Mouse (Mus musculus) heart, embryonic 13.5 days (tissue): ENCODE measurements around the gene Anxa9. TPM values are rescaled to one million over a fixed set of nuclear protein-coding genes. Genes with fewer than 3 reads are reported as not detected.

Source experiments
- ATAC-seq: fragments of 200-750 bp; cut with Nextera tagmentation; 2 replicates; pipeline ENCODE4 v1.8.0; 2017; ENCODE audit warnings: moderate TSS enrichment; ENCODE audit not compliant: insufficient number of reproducible peaks, low FRiP score, low TSS enrichment; ENCODE audit errors: extremely low read depth
- H3K27ac ChIP-seq: fragments of 300-500 bp; sonication (generic); replicated peaks from 2 replicates; pipeline ENCODE4 v1.5.1; 2015; ENCODE audit warnings: moderate library complexity, mild to moderate bottlenecking, inconsistent platforms
- H3K27me3 ChIP-seq: fragments of 300-500 bp; sonication (generic); replicated peaks from 2 replicates; pipeline ENCODE4 v1.6.1; 2015; ENCODE audit warnings: mild to moderate bottlenecking, inconsistent platforms
- H3K36me3 ChIP-seq: fragments of 300-500 bp; sonication (generic); 2 replicates; pipeline ENCODE4 v1.6.1; 2015; ENCODE audit warnings: mild to moderate bottlenecking, inconsistent platforms
- H3K4me1 ChIP-seq: fragments of 300-500 bp; sonication (generic); 2 replicates; pipeline ENCODE4 v1.6.1; 2015; ENCODE audit warnings: inconsistent platforms
- H3K4me2 ChIP-seq: fragments of 300-500 bp; sonication (generic); 2 replicates; pipeline ENCODE4 v1.6.1; 2015; ENCODE audit warnings: inconsistent platforms, mild to moderate bottlenecking, moderate library complexity
- H3K4me3 ChIP-seq: fragments of 300-500 bp; sonication (generic); 2 replicates; pipeline ENCODE4 v1.5.1; 2015; ENCODE audit warnings: moderate library complexity, mild to moderate bottlenecking, inconsistent platforms
- H3K9ac ChIP-seq: fragments of 300-500 bp; sonication (generic); 2 replicates; pipeline ENCODE4 v1.6.1; 2015; ENCODE audit warnings: inconsistent platforms, mild to moderate bottlenecking, moderate library complexity
- H3K9me3 ChIP-seq: fragments of 300-500 bp; sonication (generic); 2 replicates; pipeline ENCODE4 v1.6.1; 2016; ENCODE audit warnings: inconsistent platforms
- WGBS: fragments of 180-500 bp; shearing (Covaris S2); methylation state at CpG from one replicate; pipeline ENCODE4 v1.1.7; 2015; ENCODE audit warnings: mixed read lengths; 5-methylcytosine and 5-hydroxymethylcytosine counted together
- polyA plus RNA-seq: library from polyadenylated mRNA; unstranded; fragments of >200 nt; fragmentation: Nextera tagmentation; extraction: Ambion mirVana; gene quantifications from 2 replicates; pipeline ENCODE4 v1.2.1, GENCODE M21; 2015

Anxa9 gene
- polyA plus RNA-seq, 1 experiment from 2014 or later, result 0.90 TPM

DNA sequence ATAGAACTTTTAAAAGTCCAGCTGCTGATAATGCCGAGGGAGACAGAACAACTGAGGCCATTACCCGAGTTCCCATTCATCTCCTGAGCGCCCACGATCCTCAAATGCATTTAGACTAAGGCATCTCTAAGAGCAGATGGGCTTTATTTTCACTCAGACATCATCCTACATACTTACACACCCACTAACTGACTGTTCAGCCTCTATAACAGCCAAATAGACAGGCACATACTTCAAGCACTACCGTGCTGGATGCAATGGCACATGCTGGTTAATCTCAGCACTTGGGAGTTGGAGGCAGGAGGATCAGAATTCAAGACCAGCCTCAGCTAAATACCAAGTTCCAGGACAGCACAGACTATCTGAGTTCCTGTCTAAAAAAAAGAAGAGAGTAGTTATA is 37.2 kb downstream of the Anxa9 start:
- Histone ChIP-seq H3K36me3 (peaks cover 52% of the 10 kb centered on the region), H3K27ac (no peak overlapping the region), H3K9ac (no peak overlapping the region), H3K4me3 (no peak overlapping the region), H3K9me3 (no peaks in the 10 kb centered on the region), H3K27me3 (no peaks in the 10 kb centered on the region), H3K4me2 (no peak overlapping the region), H3K4me1 (peaks cover 26% of the 10 kb centered on the region)
- WGBS, result 77% methylated on average over 5 of the region's 5 CpGs
- ATAC-seq, result no peak

DNA sequence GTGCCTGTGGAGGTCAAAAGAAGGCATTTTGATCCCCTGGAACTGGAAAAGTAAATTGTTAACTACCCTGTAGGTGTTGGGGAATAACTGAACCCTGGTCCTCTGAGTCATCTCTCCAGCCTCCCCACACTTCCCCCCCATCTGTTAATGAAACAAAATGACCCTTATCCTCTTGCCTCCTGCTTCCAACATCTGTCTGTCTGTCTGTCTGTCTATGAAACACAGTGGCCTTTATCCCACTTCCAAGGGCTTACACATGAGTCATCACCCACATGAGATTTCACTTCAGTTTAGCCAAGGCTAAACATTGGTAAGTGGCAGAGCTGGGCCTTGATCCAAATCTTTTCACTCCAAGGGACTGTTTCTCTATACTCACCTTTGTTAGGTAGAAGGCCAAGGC is 39.1 kb downstream of the Anxa9 start:
- H3K4me1 ChIP-seq, result peaks cover 16% of the 10 kb centered on the region
- no peak overlapping the region for H3K4me3 ChIP-seq

DNA sequence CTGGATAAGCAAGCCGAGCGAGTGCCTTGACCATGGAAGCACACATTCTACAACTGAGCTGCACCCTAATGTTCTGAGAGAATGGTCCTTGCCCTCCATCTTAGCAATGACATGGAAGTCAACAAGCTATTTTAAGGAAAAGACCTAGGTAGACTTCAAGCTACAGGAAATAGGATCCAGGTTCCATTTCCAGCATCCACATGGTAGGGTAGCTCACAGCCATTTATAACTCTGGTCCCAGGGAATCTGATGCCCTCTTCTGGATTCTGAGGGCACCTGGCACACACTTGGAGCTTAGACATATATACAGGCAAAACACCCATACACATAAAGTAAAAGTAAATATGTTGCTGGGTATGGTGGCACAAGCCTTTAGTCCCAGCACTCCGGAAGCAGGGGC is 40.9 kb downstream of the Anxa9 start:
- no peak for ATAC-seq
- WGBS, result 91% methylated on average over 3 of the region's 3 CpGs
- H3K36me3 ChIP-seq, result peaks cover 81% of the 10 kb centered on the region

More for the DNA sequence above, 39.1 kb downstream of the Anxa9 start:
- Histone ChIP-seq H3K4me2 (no peak overlapping the region), H3K27me3 (no peaks in the 10 kb centered on the region), H3K27ac (no peak overlapping the region), H3K9me3 (no peaks in the 10 kb centered on the region), H3K36me3 (peaks cover 67% of the 10 kb centered on the region), H3K9ac (no peak overlapping the region)
- no peak for ATAC-seq

DNA sequence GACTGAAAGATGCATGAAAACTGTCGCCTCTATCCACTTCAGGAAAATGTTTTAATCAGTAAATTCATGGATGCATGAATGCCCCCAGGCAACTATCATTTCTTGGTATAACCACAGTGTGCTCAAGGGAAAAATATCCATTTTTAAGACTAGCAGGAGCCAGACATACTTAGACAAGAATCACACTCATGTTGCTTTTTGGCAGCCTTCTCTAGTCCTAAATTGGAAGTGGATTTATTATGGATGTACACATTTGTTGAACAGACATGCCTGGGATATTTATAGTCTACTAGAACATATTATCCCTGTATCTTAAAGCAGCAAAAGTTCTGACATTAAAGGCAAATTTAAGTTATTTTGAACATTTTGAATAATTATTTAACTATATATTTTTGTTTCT is 42.3 kb downstream of the Anxa9 start:
- WGBS, result 69% methylated on average over 1 of the region's 1 CpGs
- no peaks in the 10 kb centered on the region for H3K27me3 ChIP-seq
- H3K9ac ChIP-seq, result no peak overlapping the region
- H3K9me3 ChIP-seq, result no peaks in the 10 kb centered on the region
- H3K36me3 ChIP-seq, result peaks cover 93% of the 10 kb centered on the region
- ATAC-seq, result no peak
- H3K27ac ChIP-seq, result no peak overlapping the region
- no peak overlapping the region for H3K4me3 ChIP-seq
- H3K4me1 ChIP-seq, result peaks cover 7% of the 10 kb centered on the region; the same call in 1 of the 2 replicates
- H3K4me2 ChIP-seq, result no peak overlapping the region

More for the DNA sequence above, 40.9 kb downstream of the Anxa9 start:
- Histone ChIP-seq H3K4me1 (peaks cover 15% of the 10 kb centered on the region), H3K4me3 (no peak overlapping the region), H3K9ac (no peak overlapping the region), H3K4me2 (no peak overlapping the region), H3K9me3 (no peaks in the 10 kb centered on the region), H3K27me3 (no peaks in the 10 kb centered on the region), H3K27ac (no peak overlapping the region)

DNA sequence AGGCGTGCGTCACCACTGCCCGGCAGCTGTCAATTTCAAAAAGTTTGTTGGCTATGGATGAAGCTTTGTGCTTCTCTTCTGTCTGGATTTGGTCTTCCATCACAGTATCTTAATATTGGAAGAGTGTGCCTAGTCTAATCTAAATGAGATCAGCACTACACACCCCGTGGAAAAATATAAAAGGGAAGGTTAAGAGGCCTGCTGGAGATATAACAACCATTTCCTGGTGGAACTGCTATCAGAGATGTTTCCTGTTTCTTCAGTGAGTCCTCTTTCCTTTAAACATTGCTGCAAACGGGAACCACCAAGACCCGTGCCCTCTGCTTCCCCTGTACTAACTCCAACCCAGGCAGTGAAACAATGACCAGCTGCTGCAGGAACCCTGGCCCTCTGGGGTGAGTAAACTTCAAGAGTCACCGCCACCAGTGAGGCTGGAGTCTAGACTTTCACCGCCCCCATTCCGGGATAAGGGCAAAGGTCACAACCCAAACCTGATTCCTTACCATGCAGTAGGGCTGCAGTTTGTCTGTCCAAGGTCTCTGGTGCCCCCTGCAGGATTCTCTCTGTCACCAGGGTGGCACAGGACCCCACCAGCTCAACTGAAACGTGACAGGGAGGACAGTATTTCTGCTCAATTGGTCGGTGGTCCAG is 43.8 kb downstream of the Anxa9 start:
- 48% methylated on average over 11 of the region's 11 CpGs for WGBS
- ATAC-seq, result no peak
- Histone ChIP-seq H3K4me3 (no peak overlapping the region), H3K9me3 (no peaks in the 10 kb centered on the region), H3K27me3 (no peaks in the 10 kb centered on the region), H3K4me1 (no peaks in the 10 kb centered on the region), H3K4me2 (no peak overlapping the region), H3K9ac (no peak overlapping the region), H3K36me3 (peaks cover 95% of the 10 kb centered on the region), H3K27ac (no peak overlapping the region; the same call in 1 of the 2 replicates)

DNA sequence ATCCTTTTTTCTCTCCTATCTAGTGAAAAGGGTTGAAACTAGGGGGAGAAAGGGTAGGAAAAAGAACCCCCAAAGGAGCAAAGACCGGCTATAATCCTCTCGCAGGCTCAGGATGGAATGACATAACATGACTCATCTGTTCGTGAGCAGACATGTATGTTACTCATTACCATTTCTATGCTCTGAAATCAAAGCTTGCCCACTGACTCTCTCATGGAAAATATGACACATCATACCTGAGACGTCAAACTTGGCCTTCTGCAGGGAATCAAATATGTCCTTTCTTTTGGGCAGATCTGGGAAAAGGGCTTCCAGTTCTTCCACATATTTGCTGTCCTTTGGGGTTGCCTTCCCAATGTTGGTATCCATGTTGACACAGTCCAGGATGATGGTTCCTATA is 45.0 kb downstream of the Anxa9 start:
- H3K4me3 ChIP-seq, result no peak overlapping the region
- ATAC-seq, result no peak
- 82% methylated on average over 4 of the region's 4 CpGs for WGBS

DNA sequence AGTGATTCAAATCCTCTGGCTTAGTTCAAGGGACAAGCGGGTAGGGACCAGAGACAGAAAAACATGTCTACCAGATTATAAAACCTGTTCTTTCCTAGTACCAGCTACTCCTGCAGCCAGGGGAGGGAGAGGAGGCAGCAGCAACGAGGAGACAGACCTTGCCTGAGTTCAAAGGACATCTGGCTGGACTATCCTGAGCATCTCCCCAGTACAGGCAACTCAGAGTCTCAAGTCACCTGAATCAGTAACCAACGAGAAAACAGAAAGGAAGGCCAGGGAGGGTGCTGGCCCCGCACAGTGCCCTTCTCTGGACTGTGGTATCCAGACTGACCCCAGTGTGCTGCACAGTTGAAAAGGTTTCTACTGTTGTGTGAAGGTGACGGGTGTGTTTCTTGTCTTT is 50.0 kb downstream of the Anxa9 start:
- H3K9ac ChIP-seq, result no peak overlapping the region
- no peak overlapping the region for H3K4me2 ChIP-seq
- H3K9me3 ChIP-seq, result no peaks in the 10 kb centered on the region
- H3K4me3 ChIP-seq, result no peak overlapping the region
- no peak overlapping the region for H3K27ac ChIP-seq
- no peak for ATAC-seq
- peaks cover 99% of the 10 kb centered on the region for H3K36me3 ChIP-seq
- H3K4me1 ChIP-seq, result no peaks in the 10 kb centered on the region
- no peaks in the 10 kb centered on the region for H3K27me3 ChIP-seq
- 78% methylated on average over 5 of the region's 5 CpGs for WGBS

More for the DNA sequence above, 45.0 kb downstream of the Anxa9 start:
- no peak overlapping the region for H3K4me2 ChIP-seq
- no peaks in the 10 kb centered on the region for H3K9me3 ChIP-seq
- H3K27ac ChIP-seq, result no peak overlapping the region
- no peak overlapping the region for H3K9ac ChIP-seq
- peaks cover 95% of the 10 kb centered on the region for H3K36me3 ChIP-seq
- no peaks in the 10 kb centered on the region for H3K4me1 ChIP-seq
- H3K27me3 ChIP-seq, result no peaks in the 10 kb centered on the region

DNA sequence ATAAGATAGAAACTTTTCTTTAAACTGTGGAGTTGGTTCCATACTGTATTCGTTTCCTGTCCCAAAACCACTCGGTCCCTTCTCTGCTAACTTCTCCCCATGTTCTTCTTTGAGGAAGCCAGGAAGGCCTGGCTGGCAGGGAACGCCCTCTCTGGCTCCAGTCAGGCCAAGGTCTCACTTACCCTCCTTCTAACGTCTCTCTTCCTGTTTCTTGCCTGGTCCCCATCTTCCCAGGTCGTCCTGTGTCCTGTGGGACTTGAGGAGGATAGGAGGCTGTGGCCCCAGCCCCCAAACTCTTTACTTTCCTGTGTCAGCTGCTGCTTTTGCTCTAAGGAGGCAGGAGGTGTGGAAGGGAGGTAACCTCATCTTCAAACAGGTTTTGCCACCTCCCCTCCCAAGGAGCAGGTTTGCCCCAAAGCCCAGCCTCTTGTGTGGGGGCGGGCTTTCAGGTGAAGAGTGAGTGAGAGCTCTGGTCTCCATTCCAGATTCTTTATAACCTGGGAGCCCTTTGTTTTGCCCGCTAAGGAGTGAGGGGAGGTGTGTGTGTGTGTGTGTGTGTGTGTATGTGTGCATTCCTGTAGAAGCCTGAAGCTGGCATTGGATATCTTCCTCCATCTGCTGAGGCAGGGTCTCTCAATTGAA is 56.1 kb downstream of the Anxa9 start, which contains the start of gene Bnipl:
Bnipl (minus strand) TSS at position 411 of the 642 bp plus-strand sequence.
- Histone ChIP-seq H3K9ac (no peak within 1 kb of the TSS), H3K4me2 (no peak within 1 kb of the TSS), H3K36me3 (peaks cover 39% of the 10 kb centered on the region), H3K4me1 (no peaks in the 10 kb centered on the region), H3K9me3 (no peaks in the 10 kb centered on the region), H3K27ac (no peak within 1 kb of the TSS), H3K4me3 (no peak within 1 kb of the TSS), H3K27me3 (no peaks in the 10 kb centered on the region)
- no peak for ATAC-seq
- 47% methylated on average over 7 of the region's 7 CpGs for WGBS

DNA sequence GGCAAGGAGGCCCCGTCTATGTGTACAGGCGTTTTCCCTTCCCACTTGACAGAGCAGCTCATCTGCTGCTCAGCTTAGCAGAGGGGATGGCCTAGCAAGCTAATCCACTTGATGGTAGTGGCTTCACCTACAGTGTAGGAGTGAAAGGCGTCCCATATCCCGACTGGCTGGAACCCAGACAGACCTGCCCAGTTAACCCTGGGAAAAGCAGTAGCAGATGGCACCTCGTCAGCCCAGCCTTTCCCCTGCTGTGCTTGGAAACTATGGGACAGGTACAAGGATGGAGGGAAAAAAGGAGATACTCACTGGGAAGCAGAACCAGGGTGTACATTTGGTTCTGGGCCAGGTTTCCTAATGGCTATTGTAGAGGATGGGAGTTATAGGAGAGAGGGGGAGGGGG is 56.6 kb downstream of the Anxa9 start:
- no peak for ATAC-seq
- H3K9ac ChIP-seq, result no peak overlapping the region
- H3K27ac ChIP-seq, result no peak overlapping the region
- no peaks in the 10 kb centered on the region for H3K9me3 ChIP-seq
- H3K36me3 ChIP-seq, result peaks cover 38% of the 10 kb centered on the region
- H3K4me2 ChIP-seq, result no peak overlapping the region
- no peaks in the 10 kb centered on the region for H3K27me3 ChIP-seq
- 71% methylated on average over 5 of the region's 5 CpGs for WGBS
- H3K4me3 ChIP-seq, result no peak overlapping the region
- H3K4me1 ChIP-seq, result no peaks in the 10 kb centered on the region

DNA sequence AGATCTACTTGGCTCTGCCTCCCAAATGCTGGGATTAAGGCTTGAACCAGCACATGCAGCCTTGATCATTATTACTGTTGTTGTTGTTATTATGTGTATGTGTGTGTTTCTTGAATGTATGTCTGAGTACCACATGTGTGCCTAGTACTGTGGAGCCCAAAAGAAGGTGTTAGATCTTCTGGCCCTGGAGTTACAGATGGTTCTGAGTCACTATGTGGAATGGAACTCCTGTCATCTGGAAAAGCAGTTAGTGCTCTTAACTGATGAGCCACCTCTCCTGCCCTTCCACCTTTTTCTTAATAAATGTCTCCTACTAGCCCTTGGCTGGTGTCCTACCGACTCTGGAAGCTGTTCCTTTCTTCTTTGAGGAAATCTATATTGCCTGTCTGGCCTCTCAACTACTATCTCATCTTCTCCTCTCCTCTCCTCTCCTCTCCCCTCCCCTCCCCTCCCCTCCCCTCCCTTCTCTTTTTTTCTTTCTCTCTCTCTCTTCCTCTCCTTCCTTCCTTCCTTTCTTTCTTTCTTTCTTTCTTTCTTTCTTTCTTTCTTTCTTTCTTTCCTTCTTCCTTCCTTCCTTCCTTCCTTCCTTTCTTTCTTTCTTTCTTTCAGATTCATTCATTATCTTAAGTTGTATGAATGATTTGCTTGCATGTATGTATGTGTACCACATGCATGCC is 59.2 kb downstream of the Anxa9 start:
- Histone ChIP-seq H3K4me3 (no peak overlapping the region), H3K4me1 (no peaks in the 10 kb centered on the region), H3K9me3 (no peaks in the 10 kb centered on the region), H3K27me3 (no peaks in the 10 kb centered on the region), H3K36me3 (peaks cover 19% of the 10 kb centered on the region), H3K4me2 (no peak overlapping the region), H3K27ac (no peak overlapping the region), H3K9ac (no peak overlapping the region)
- ATAC-seq, result no peak
- 50% methylated on average over 1 of the region's 1 CpGs for WGBS

DNA sequence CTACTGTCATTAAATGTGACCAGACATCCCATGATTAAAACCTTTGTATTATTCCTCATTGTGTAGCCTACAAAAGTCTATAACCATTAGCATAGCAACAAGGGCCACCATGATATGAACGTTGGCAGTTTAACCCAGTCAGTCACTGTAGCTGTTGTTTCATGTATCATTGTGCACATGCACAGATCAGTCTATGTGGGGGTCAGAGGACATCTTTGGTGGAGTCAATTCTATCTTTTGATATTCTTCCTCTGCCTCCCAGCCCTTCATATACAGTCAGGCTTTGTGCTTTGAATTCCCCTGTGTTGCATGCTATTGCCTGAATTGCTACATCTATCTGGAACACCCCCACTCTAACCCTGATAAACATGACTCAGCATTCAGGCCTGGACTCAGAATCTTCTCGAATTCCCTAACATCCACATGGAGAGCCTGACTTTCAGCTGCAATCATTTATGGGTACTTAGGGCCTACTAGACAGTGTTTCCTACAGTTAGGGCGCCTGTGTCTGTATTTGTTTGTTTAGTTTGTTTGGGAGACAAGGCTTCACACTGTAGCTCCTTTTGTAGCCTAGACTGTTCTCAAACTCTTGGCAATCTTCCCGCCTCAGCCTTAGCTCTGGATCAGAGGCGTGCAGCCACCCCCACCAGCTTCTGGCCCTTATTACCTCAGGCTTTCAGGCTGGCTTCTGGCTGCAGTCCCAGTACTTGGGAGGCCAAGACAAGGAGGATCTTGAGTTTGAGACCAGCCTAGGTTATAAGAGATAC is 60.3 kb downstream of the Anxa9 start:
- Histone ChIP-seq H3K4me2 (no peak overlapping the region), H3K9ac (no peak overlapping the region), H3K27me3 (no peaks in the 10 kb centered on the region), H3K36me3 (peaks cover 10% of the 10 kb centered on the region), H3K27ac (no peak overlapping the region), H3K4me1 (0 out of 2 replicates have a peak, but pooled peaks cover 2% of the 10 kb centered on the region), H3K4me3 (no peak overlapping the region), H3K9me3 (no peaks in the 10 kb centered on the region)
- ATAC-seq, result no peak
- WGBS, result 78% methylated on average over 5 of the region's 5 CpGs
